Mouse (Mus musculus): ENCODE results near the gene Mtg1. TPM values are rescaled to one million over a fixed set of nuclear protein-coding genes. Genes with fewer than 3 reads are reported as not detected.
"Not testable (repeated sequence)": the region's sequence is repeated elsewhere in the genome, so short reads cannot be mapped to it uniquely, and the experiment has no call there.

Mtg1 gene
- total RNA-seq, 2 experiments from 2014 or later, result 27.8 to 30.9 TPM

GRCm38 (mm10) chr7:140126934-140127333 is 10.4 kb upstream of the Mtg1 start:
- DNase-seq (ENCODE audit: low spot score), result no peak

DNA sequence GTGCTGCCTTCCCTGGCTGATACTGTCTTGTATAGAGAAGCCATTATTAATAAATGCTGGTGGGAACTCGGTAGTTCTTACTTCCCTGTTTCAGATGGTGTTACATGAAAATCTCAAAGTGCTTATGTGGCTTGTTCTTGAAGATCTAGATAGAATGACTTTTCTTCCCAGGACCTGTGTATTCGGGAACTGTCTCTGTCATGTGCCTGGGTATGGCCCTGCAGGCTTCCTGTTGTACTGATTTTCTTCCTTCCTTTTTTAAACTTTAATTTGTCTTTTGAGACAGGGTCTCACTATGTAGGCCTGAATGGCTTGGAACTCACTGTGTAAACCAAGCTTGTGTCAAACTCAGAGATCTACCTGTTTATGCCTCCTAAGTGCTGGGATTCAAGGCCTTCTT is 9.5 kb upstream of the Mtg1 start:
- no peak for DNase-seq (ENCODE audit: low spot score)

DNA sequence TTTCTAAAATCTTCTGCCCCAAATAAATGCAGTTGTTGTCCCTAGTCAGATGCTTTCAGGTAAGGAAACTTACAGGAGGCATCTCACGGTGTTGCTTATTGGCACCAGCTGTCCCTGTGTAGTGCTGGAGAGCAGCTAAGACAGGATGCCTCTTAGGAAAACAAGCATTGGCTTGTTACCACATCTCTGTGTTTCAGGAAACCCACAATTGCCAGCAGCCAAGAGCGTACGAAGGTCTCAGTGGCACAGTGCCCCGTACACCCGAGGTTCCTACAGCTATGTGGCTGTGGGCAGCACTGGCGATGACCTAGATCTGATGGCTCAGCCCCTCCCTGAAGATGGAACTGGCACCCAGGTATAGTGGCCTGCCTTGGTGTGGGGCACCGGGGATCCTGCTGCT is 5.2 kb upstream of the Mtg1 start:
- DNase-seq (ENCODE audit: low spot score), result not testable (repeated sequence)

DNA sequence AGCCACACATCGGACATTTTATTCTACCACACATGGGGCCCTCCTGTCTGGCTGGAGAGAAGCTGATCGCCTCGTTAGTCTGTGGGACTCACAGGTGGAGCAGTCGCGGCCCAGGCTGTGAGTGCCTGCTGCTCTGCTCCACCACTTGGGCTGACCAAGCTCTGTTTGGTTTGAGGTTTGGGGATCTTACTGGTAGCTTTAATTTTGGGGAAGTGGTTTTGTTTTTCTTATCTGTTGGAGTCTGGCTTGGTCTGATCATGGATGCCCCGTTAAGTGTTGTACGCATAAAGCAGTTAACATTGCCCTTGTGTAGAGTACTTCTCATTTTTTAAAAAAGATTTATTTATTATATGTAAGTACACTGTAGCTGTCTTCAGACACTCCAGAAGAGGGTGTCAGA is 3.3 kb upstream of the Mtg1 start:
- not testable (repeated sequence) for DNase-seq (ENCODE audit: low spot score)

DNA sequence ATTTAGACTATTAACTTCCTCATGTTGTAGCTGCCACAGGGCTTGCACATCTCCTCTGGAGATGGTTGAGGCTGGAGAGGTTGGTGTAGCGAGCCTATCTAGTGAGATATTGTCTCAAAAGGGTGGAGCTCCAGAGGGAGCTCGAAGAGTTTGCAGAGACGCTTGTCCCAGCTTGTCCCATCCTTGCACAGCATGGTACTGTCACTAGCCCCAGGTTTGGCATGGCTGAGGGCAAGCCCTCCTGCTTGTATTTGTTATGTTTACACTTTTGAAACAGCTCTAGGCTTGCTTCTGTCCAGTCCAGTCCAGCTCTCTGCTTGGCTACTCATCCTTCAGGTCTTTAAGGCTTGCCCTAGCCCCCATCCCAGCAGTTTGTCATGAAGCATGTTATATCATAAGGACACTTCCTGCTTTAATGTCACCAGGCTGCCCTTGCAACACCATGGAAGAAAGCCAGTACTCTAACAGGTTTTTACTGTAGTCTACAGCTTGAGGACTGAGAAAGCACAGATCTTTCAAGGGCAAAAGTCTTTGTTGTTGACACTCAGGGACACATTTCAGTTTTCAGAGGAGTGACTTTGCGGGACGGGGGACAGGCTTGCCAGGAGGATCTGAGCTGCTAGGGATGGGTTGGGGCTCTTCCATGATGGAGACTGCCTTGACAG is 2.1 kb upstream of the Mtg1 start:
- no peak for DNase-seq (ENCODE audit: low spot score)

GRCm38 (mm10) chr7:140138021-140138310 is 602 bp downstream of the Mtg1 start:
- no peak for DNase-seq (ENCODE audit: low spot score)

- DNase-seq (ENCODE audit: low spot score), result peak; percentile 70
Observed at GRCm38 (mm10) chr7:140141350-140141749, 4.0 kb downstream of the Mtg1 start.

DNA sequence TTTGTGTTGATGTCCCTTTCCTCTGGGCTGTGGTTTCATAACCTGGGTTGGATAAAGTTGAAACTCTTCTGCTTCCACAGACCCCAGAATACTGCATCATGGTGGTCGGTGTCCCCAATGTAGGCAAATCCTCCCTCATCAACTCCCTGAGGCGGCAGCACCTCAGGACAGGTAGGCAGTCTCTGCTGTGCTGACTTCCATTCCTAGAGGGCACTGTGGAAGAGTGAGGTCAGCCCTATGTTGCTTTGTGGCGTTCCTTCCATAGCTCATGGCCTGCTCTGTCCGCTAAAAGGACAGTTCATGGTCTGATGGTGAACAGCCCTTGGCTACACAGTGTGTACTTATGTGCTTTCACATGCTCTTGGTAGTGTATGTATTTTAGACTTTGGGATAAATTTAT is 7.2 kb downstream of the Mtg1 start:
- DNase-seq (ENCODE audit: low spot score), result no peak

DNA sequence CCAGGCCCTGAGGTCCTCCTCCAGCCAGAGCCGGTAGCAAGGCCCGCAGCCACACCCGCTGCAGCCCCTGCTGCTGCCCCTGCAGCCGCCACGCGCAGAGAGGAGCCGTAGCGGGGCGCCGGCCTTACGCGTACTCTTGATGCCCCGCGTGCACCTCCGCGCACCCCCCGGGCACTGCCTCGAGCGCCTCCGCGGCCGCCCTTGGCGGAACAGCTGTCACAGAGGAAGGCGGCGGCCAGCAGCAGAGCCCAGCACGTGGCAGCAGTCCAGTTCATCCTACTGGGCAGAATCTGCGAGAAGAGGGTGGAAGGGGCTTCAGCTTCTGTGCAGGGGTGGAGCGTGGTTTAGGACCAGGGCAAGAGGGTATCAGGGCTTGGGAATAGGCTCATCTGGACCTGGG is 16.0 kb downstream of the Mtg1 start:
- DNase-seq (ENCODE audit: low spot score), result no peak

DNA sequence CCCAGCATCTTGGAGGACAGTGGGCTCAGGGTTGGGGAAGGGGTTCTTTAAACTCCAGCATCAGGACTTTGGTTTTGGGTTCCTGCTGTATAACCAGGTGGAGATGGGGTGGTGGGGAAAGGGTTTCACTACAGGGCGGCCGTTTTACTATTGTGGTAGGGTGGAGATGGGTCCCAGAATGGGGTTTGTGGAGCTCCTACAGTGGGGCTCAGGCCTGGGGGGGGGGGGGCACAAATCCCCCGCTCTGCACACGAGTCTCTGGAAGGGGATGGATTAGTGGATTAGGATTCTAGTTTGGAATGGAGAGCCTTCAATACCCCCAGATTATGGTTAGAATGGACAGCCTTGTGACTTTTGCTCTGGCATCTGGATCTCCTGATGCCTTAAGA is 16.5 kb downstream of the Mtg1 start:
- no peak for DNase-seq (ENCODE audit: low spot score)

DNA sequence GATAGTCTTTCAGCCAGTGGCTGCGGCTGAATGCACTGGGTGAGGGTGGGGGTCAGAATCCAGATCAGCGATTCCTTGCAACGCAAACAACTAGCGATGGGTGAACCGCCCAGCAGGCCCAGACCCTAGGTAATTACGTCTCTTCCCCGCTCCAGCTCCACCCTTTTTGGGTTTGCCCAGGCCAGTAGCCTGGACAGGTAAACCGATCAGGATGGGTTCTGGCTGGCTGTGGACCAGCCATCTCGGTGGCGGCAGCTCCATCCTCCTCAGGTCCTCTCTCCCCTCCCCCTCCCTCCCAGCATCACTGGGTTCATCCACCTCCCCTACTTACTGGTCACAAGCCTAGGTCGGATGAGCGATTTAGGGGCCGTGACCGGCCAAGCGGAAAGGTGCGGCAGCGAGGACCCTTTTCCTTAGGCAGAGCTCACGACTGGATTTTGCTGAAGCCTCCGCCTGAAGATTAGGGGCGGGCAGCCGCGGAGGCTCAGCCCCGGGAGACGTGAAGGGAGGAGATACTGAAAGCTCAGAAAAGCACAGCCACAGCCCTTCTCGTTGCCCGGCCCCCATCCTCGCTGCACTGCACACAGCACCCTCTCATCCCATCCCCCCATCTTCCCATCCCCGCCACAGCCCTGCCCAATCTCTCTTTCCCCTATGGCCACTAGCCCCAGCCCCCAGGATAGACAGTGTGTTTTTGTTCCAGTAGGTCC is 17.0 kb downstream of the Mtg1 start, which contains the start of gene Sprn:
Gene Sprn, minus strand, starts transcription at position 660 of the 710 bp plus-strand sequence.
- DNase-seq (ENCODE audit: low spot score), result no peak

- no peak for DNase-seq (ENCODE audit: low spot score)
Observed at GRCm38 (mm10) chr7:140160363-140160762, 23.0 kb downstream of the Mtg1 start.

GRCm38 (mm10) chr7:140164664-140165063 is 27.3 kb downstream of the Mtg1 start, which contains the start of gene Olfr522:
TSS of gene Olfr522 (minus strand) at chr7:140164764.
- no peak for DNase-seq (ENCODE audit: low spot score)

DNA sequence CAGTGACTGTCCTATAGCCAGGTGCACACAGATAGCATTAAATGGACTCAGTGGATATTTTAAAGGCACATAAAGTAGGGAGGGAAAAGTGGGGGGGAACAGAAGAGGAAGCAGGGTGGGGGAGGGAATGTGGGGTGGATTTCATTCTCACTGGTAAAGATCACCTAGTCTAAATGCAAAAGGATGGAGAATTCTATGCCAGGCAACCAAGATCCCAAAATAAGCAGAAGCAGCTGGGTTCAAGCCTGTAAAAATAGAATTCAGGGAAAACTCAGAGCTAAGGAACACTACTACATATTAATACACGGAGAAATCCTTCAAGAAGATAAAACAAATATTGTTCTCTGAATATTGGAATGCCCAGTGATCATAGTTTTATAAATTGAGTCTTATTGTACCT is 30.6 kb downstream of the Mtg1 start:
- no peak for DNase-seq (ENCODE audit: low spot score)

GRCm38 (mm10) chr7:140169386-140169785 is 32.0 kb downstream of the Mtg1 start:
- DNase-seq (ENCODE audit: low spot score), result no peak

- DNase-seq (ENCODE audit: low spot score), result no peak
Observed at GRCm38 (mm10) chr7:140170863-140171262, 33.5 kb downstream of the Mtg1 start.

DNA sequence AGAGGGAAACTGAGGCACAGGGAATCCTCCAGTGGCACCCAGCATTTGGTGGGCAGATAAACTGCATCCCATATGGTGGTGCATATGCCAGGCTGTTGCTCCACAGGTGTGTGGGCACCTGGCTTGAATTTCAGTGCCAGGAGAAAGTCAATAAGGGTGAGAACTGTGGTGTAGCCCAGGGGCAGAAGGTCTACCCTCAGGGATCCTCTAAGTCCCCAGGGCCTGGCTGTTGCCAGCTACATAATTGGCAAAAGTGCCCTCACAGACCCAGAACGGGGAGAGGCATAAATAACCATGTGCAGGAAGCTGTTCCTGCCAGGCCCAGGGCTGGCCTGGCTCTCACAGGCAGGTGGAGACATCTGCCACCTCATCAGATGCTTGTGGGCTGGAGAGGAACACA is 35.6 kb downstream of the Mtg1 start, which contains the start of gene Olfr523:
Gene Olfr523, plus strand, starts transcription at position 282 of the 400 bp plus-strand sequence.
- no peak for DNase-seq (ENCODE audit: low spot score)

DNA sequence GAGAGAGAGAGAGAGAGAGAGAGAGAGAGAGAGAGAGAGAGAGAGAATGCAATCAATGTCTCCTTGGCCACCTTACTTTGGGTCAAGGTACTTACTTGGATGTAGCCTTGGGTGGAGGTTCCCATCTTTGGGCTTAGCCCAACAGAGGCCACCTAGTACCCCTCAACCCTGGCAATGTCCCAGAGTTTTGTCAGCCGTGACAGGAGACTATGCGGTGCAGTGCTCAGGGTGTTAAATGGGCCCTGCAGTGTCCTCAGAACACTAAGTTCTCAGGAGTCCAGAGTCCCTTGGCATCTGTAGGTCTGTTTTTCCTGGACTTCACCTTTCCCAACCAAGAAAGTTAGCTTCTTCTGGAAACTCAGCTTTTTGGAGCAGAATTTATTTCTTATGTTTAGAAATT is 41.8 kb downstream of the Mtg1 start:
- no peak for DNase-seq (ENCODE audit: low spot score)

DNA sequence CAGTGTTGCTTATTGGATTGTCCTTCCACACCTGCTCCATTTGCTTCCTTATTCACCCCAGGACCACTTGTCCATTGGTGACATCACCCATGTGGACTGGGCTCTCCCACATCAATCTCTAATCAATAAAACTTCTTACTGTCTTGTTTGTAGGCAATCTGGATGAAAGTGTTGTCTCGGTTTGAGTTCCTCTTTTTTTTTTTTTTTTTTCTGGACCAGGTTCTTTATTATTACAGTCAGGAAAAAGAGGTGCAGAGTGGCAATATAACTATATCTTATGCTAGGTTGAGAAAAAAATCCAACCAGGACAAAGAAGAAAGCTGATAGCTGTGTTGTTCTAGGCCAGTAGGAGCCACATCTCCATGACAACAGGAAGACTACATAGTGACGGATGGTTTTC is 43.3 kb downstream of the Mtg1 start:
- DNase-seq (ENCODE audit: low spot score), result no peak

DNA sequence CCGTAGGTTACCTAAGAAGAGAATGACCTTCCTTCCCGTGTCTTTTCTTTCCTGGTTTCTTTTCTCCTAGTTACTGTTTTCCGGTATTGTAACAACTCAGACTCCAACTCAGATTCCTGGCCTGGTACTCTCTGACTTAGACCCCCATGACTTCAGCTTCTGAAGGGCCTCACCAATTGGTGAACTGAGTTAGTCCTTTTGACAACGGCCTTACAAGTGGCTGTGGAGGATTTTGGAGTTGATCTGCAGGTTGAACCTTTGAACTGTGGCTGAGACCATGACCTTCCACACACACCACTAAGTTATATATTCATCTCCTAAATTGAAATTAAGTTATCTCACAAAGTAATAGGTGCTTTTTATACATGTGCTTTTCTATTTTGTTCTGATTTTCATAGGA is 46.8 kb downstream of the Mtg1 start:
- no peak for DNase-seq (ENCODE audit: low spot score)

- no peak for DNase-seq (ENCODE audit: low spot score)
Observed at GRCm38 (mm10) chr7:140186646-140187620, 49.6 kb downstream of the Mtg1 start.

All from gastrocnemius, adult 18-20 months (tissue).